Mouse (Mus musculus): ENCODE data around the gene Gm20388.

The Gm20388 gene

GRCm38 (mm10) chr8:120191633-120192032, 281.0 kb downstream of the Gm20388 start:
- DNase-seq (ENCODE audit: low spot score in 2 of 2) = no peak

- no peak for DNase-seq (ENCODE audit: low spot score in 2 of 2)
Observed at GRCm38 (mm10) chr8:120192118-120192517, 281.5 kb downstream of the Gm20388 start.

- no peak for DNase-seq (ENCODE audit: low spot score in 2 of 2)
Observed at GRCm38 (mm10) chr8:120201351-120201750, 290.7 kb downstream of the Gm20388 start.

DNA sequence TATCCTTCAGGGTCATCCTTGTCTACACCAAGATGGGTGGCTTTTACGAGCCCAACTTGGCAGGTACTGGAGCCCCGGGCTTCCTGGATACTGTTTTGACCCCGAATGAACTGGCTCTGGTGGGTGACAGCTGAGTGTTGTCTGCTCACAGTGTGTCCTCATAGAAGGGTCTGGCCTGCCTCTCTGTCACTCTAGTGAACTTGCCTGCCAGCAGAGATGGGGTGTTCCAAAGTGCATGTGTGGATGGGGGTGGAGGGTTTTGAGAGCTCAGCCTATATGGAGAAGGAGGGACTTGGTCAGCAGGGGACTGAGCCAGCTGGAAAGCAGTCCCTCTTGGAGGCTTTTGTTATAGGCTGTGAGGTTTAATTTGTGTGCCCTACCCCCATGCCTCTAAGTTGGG, 291.9 kb downstream of the Gm20388 start:
- DNase-seq (ENCODE audit: low spot score in 2 of 2) = no peak

- no peak for DNase-seq (ENCODE audit: low spot score in 2 of 2)
Observed at GRCm38 (mm10) chr8:120204736-120205360, 294.2 kb downstream of the Gm20388 start.

DNA sequence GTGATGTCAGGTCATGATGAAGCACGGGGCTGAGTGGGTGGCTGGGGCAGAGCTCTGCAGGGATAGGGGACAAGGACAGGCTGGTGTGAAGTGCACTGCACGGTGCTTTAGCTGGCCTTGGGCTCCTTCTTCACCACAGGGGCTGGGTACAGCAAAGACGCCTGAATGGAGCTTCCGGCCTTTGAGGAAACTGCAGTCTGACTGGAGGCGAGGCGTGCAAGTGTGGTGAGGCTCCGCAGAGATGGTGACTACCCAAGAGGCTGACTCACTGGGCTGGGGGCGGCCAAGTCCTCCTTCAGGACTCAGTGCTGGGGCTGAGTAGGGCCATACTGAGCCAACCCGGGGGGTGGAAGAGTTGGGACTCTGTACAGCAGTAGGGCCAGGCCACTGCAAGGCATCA, 295.3 kb downstream of the Gm20388 start:
- no peak for DNase-seq (ENCODE audit: low spot score in 2 of 2)

DNA sequence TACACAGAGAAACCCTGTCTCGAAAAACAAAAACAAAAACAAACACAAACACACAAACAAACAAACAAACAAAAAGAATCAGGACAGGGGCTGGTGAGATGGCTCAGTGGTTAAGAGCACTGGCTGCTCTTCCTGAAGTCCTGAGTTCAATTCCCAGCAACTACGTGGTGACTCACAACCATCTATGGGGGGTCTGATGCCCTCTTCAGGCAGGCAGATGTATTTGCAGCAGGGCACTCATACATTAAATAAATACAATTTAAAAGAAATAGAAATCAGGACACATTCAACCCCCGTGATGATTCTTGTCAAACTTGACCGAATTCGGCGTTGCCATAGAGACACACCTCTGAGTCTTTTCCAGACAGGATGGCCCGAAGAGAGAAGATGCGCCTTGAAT, 296.7 kb downstream of the Gm20388 start:
- DNase-seq (ENCODE audit: low spot score in 2 of 2) = no peak

DNA sequence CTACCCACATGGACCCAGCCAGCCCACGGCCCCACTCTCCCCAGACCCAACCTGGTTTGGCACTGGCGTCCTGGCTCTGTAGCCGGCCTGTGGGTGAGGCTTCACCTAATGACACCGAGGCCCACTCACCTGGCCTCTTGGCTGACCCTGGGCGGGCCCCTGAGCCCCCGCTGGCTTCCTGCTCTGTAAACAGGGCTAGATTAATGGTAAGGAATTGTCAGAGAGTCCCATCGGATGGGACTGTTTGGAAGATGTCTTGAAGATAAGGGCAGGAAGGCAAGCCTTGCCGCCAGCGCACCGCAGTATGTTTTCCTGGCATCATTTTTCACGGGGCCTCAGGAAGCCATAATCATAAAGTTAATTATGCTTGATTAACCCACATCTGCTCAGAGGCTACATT, 297.5 kb downstream of the Gm20388 start:
- DNase-seq (ENCODE audit: low spot score in 2 of 2) = no peak

GRCm38 (mm10) chr8:120211345-120211744, 300.7 kb downstream of the Gm20388 start:
- no peak for DNase-seq (ENCODE audit: low spot score in 2 of 2)

DNA sequence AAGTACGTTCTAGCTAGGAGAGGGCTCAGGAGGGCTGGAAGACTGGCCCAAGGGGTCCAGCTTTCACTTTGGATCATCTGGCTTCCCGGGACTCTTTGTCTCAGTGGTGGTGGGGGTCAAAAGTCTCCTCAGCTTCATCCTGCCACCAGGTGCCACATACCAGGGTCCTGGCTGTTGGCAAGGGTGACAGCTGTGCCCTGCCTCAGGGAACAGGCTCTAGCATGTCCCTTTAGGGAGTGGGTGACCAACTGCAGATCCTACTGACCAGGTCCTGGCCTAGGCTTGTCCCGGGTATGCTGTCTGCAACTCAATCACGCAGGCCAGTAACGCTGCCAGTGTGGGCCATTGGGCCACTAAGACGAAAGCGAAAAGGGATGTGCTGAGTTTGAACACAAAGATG, 302.0 kb downstream of the Gm20388 start:
- DNase-seq (ENCODE audit: low spot score in 2 of 2) = no peak

DNA sequence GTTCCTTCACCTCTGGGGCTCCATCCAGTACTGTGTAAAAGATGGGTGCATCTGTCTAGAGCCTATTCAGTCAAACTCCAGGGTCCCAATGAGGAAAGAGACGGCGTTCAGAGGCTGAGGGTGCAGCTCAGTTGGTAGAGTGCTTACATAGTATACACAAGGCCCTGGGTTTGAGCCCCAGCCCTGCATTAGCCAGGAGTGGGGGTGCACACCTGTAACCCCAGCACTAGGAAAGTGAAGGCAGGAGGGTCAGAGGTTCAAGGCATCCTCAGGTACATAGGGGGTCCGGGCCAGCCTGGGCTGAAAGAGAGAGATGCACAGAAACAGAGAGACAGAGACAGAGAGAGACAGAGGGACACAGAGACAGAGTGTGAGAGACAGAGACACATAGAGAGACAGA, 302.6 kb downstream of the Gm20388 start:
- no peak for DNase-seq (ENCODE audit: low spot score in 2 of 2)

- no peak for DNase-seq (ENCODE audit: low spot score in 2 of 2)
Observed at GRCm38 (mm10) chr8:120213939-120214338, 303.3 kb downstream of the Gm20388 start.

GRCm38 (mm10) chr8:120215416-120216141, 304.9 kb downstream of the Gm20388 start:
- DNase-seq (ENCODE audit: low spot score in 2 of 2) = no peak

GRCm38 (mm10) chr8:120216855-120217830, 306.5 kb downstream of the Gm20388 start:
- DNase-seq (ENCODE audit: low spot score in 2 of 2) = no peak

DNA sequence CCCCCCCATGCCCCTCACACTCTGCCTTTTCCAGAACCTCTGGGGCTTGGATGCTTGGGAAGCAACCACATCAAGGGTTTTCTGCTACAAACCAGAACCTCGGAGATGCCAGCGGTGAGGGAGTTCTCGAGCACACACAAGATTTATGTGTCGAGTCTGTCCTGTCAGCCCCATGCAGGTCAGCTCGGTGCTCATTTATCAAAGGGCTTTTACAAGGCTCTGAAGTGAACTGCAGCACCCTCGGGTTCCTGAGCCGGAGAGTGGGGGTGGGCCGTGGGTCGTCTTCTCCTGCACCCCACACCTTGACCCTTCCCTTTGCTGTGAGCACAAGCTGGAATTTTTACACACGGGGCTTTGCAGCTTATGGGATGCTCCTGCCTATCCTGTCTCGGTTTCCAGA, 311.9 kb downstream of the Gm20388 start:
- no peak for DNase-seq (ENCODE audit: low spot score in 2 of 2)

DNA sequence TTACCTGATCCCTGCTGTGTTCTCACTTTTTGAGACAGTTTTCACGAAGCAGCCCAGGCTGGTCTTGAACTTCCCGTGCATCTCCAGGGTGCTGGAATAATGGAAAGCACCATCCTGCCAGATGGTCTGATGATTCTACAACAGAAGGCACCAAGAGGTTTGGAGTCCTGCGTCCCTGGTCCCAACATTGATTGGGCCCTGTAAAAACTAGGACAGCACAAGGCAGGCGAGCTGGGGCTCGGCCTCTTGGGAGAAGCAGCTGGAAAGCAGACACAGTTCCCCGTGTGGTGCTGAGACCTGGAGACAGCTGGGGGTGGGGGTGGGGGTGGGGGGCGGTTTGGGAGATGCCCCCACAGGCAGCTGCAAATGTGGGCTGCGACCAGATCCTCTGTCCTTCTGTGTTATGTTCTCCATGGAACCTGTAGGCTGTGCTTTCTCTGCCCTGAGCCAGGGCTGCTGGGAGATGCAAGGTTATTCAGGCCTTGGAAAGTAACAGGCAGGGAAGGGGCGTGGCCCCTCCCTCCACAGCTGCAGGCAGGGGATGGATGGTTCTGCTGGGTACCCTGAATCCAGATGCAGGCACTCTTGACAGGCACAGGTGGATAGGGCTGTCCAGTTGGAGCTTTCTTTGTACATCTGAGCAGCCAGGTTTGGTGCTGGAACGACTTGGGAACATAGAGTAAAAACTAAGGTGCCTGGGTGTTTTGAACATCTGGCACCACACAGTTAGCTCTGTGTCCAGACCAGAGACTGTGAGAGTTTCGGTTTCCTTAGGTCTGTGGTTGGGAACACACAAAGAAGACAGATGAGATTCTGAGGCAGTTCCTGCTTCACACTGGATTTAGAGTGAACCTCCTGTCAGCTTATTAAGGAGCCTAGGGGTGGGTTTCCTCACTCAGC, 314.1 kb downstream of the Gm20388 start:
- DNase-seq (ENCODE audit: low spot score in 2 of 2) = no peak

- no peak for DNase-seq (ENCODE audit: low spot score in 2 of 2)
Observed at GRCm38 (mm10) chr8:120225421-120226151, 314.9 kb downstream of the Gm20388 start.

- DNase-seq (ENCODE audit: low spot score in 2 of 2) = no peak
Observed at GRCm38 (mm10) chr8:120226700-120227577, 316.3 kb downstream of the Gm20388 start.

GRCm38 (mm10) chr8:120227578-120227876, 316.9 kb downstream of the Gm20388 start:
- DNase-seq (ENCODE audit: low spot score in 2 of 2) = no peak

Measured in urinary bladder, adult 18-20 months (tissue).